Mouse (Mus musculus) kidney, postnatal 4 days (tissue): Measurements from ENCODE around the gene Snrpg.

ENCODE experiments used
- DNase-seq, 2 experiments: peaks; one replicate each; pipeline ENCODE4 v3.0.0; 2021; ENCODE audit warnings: mixed read lengths in 2 of 2

Snrpg gene

GRCm38 (mm10) chr6:86400972-86401371 is 29.9 kb downstream of the Snrpg start:
- peak; percentile 83 to 88 for DNase-seq

- no peak for DNase-seq
Measured at GRCm38 (mm10) chr6:86402681-86403607, 31.8 kb downstream of the Snrpg start.

GRCm38 (mm10) chr6:86403728-86404099 is 32.6 kb downstream of the Snrpg start:
- peak; percentile 90 for DNase-seq

GRCm38 (mm10) chr6:86404100-86404861 is 33.2 kb downstream of the Snrpg start, which contains the start of gene Tia1:
TSS of gene Tia1 (plus strand) at chr6:86404219.
- peak; percentile 97 to 99 for DNase-seq

GRCm38 (mm10) chr6:86404996-86405395 is 33.9 kb downstream of the Snrpg start:
- no peak for DNase-seq

DNA sequence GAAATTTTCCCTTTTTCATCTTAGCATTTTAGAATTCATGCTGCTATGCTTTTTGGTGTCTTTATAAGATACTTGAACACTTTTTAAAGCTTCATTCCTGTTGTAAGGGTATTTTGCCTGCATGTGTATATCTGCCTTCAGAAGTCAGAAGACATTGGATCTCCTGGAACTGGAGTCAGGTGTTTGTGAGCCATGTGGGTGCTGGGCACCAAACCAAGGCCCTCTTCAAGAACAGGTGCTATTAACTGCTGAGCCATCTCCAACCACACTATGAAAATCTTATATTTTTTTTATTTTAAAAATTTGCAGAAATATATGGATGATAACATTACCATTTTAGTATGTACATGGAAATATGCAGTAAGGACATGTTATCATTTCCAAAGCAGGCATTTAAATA is 35.2 kb downstream of the Snrpg start:
- no peak for DNase-seq

DNA sequence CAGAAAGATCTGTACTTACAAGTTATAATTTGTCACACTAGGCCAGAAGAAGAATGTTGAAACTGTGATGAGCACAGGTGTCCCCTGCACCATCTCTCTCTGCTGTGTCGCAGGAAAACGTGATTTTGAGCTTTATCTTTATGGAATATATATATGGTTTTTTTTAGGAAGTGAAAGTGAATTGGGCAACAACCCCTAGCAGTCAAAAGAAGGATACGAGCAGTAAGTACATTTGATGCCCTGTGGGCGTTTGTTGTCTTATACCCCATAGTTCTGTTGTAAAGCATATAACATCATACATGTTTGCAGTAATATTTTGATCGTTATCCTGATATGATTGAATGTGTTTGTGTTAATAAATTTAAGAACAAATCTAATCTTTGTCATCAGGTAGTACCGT is 47.6 kb downstream of the Snrpg start:
- DNase-seq, result no peak

DNA sequence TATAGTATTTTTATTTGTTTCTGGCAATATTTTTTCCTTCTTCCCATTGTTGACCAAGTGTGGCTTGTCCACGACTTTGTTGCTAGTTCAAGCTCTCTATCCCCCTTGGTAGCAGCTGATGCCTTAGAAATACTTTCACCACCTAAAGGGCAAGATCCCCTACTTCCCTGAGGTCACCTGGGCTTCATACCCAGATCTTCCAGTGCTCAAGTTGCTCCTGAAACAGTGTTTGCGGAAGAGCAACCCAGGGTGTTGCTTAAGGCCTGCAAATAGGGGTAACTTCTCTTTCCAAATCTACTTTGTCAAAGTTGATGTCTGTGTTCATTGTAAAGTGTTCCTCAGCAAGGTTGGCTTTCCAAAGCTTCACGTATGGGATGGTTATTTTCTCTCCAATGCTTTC is 48.1 kb downstream of the Snrpg start:
- DNase-seq, result no peak

DNA sequence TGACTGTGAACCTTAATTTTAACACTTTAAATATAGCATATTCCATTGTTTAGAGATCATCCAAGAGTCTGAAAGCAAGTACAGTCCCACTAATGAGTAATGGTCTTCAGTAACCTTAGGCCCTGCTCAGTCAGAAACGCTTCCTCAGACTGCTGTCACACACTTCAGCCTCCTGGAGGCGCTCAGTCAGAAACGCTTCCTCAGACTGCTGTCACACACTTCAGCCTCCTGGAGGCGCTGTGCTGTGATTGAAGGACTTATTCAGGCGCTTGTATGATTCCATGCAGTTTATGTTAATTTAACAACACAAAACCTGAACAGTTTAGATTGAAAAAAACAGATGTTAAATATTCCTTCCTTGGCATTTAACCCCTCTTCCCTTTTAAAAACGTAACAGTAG is 49.4 kb downstream of the Snrpg start:
- peak in 1 of 2 experiments; percentile 31 for DNase-seq

DNA sequence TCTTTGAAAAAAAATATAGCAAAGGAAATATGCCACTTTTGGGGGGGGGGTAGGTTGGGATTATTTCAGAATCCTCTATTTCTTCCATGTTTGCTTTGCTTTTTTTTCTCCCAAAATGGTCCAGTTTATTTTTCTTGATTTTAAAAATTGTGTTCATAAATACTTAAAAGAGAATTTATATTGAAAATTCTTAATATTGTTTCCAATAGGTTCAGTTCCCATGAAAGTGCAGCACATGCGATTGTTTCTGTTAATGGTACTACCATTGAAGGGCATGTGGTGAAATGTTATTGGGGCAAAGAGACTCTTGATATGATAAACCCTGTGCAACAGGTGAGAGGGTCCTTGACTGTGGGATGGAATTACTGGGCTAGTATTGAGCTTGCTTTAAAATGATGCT is 55.3 kb downstream of the Snrpg start, which contains the start of gene Gm44790:
Gene Gm44790 (plus strand): TSS at position 301 of the 400 bp plus-strand sequence.
- no peak for DNase-seq
